Mouse (Mus musculus): ENCODE measurements at regions not wholly inside any gene's neighbourhood (a gene's known extent, or its start where the extent isn't known, plus 50 kb on each side); places are given as distances from the start of the nearest gene placed in this dataset.
"Not testable (repeated sequence)": the region's sequence is repeated elsewhere in the genome, so short reads cannot be mapped to it uniquely, and the experiment has no call there.

DNA sequence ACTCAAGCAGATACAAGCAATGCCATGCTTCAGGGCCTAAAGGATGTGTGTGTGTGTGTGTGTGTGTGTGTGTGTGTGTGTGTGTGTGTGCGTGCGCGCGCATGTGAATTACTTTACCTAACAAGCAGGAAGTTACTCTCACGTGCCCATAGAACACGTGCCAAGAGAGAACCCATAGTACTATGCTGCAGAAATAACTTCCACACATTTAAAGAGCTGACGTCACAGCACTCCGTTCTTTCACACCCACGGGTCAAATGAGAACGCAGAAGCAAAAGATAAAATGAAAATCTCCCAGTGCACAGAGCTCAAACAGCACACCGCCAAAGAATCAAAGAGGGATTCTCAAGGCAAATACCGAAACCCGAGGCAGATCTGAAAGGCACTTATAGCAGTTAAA, 195.9 kb downstream of the Unc5cl start:
- DNase-seq (ENCODE audit: low spot score in 2 of 2), result no peak

DNA sequence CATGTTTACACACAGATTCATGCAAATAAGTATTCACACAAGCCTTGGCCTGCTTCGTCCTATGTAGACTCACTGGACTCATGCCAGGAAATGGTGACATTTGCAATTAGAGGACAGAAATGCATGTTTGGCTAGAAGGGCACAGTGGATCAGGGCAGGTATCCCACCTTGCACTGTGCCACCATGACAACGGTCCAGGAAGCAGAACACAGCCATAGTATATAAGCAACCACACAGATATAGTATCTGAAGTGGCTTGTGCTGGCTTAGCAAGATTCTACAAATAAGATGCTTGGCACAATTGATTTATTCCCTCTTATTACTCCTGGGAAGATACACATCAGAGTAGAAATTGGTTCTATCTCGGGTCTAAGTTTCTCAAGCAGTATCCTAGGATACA, 218.0 kb downstream of the Unc5cl start:
- DNase-seq (ENCODE audit: low spot score in 2 of 2), result no peak

GRCm38 (mm10) chr17:48678216-48678832, 223.6 kb downstream of the Unc5cl start:
- no peak for DNase-seq (ENCODE audit: low spot score in 2 of 2)

- no peak for DNase-seq (ENCODE audit: low spot score in 2 of 2)
These were observed 225.6 kb downstream of the Unc5cl start for GRCm38 (mm10) chr17:48680331-48680730.

DNA sequence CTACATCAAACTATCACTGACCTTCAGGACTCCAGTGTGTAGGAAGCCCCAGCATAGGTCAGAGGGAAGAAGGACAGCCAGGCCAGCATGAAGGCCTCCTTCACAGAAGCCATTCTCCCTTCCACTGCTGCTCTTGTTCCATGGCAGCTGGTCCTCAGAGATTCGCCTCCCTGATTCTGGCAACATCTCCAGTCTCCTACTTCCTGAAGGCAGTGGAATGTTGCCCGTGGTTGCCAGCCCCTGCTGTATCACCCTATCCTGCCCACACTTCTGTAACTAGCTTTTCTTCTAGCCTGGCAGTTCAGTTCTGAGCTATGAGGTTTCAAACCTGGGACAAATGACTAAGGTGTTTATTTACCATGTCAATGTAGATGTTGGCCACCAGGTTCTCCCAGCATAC, 234.2 kb downstream of the Unc5cl start:
- peak; percentile 25 to 36 for DNase-seq (ENCODE audit: low spot score in 2 of 2)

GRCm38 (mm10) chr17:48698456-48698855, 233.7 kb upstream of the Lrfn2 start:
- no peak for DNase-seq (ENCODE audit: low spot score in 2 of 2)

GRCm38 (mm10) chr17:48700591-48700990, 231.6 kb upstream of the Lrfn2 start:
- no peak for DNase-seq (ENCODE audit: low spot score in 2 of 2)

DNA sequence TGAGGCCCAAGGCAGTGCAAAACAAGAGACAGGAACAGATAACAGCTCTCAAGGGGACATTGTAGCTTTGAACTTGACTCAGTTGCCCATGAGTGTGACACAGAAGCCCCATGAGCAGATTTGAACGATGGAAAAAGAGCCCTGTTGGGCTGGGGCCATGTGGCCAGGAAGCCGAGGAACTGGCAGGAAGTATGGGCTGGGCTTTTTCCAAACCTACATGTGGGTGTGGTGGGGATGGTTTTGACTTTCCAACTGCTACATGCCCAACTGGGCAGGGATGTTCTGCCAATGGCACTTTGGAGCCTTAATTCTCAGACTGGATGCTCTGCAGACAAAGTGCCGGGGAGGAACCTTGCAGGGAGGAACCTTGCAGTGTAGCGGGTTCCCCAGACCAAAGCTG, 211.7 kb upstream of the Lrfn2 start:
- DNase-seq (ENCODE audit: low spot score in 2 of 2), result no peak

DNA sequence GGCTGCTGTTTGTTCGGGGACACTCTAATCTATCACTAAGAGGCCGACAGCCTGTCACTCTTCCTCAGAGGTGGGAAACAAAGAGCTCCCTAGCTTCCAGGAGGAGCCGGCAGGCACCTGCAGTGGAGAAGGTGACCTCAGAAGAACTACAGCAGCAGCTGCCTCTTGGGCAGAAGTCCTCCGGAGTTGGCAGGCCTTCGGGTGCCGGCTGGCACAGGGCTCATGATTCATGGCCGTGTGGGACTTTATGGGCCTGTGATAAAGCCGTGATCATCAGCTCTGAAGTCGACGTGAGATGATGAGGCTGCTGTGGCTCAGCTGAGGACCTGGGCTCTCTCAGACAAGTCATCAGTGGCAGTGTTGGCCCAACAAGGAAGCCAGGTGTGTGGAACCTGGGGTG, 208.9 kb upstream of the Lrfn2 start:
- DNase-seq (ENCODE audit: low spot score in 2 of 2), result peak; percentile 8 to 19

DNA sequence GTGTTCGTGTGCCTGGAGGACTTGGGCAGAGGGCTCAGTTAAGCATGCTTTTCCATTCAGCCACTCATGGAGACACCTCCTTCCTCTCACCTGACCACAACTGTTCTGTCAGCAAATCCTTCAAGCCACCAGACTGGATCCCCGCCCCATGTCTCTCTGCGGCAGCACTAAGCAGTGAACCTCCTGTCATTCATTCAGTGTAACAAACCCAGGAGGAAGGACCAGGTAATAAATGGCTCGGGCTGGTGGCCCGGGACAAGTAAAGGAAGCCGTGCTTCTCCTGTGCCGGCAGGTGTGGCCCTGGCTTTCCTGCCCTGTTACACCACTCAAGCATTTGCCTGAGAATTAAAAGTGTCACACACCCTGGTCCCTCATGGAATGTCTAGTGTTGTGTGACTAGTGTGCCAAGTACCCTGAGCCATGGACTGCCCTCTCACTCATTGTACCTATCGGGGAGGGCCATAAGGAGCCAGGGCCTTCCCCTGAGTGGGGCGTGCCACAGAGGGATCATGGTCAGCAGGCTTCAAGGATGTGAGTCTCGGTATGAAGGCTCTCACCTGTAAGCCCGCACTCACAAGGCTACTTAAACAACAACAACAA, 207.6 kb upstream of the Lrfn2 start:
- DNase-seq (ENCODE audit: low spot score in 2 of 2), result no peak

DNA sequence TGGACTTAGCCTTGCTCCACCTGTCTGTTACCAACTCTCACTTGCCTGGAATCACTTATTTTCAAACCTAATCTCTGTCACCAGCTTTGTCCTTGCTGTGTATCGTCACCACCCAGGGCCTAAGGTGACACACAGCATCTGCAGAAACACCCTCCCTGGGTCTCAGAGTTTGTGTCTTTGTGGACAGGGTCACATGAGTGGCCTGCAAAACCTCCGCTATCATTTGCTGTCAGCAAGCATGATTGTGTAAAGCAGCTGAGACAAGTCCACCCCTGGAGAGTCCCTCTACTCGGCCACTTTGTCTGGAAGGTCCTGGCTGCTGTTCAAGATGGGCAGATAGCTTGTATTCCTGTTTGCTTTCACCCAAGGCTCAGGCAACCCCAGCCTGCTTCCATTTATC, 205.7 kb upstream of the Lrfn2 start:
- no peak for DNase-seq (ENCODE audit: low spot score in 2 of 2)

- no peak for DNase-seq (ENCODE audit: low spot score in 2 of 2)
These were observed 198.4 kb upstream of the Lrfn2 start for GRCm38 (mm10) chr17:48733801-48734200.

DNA sequence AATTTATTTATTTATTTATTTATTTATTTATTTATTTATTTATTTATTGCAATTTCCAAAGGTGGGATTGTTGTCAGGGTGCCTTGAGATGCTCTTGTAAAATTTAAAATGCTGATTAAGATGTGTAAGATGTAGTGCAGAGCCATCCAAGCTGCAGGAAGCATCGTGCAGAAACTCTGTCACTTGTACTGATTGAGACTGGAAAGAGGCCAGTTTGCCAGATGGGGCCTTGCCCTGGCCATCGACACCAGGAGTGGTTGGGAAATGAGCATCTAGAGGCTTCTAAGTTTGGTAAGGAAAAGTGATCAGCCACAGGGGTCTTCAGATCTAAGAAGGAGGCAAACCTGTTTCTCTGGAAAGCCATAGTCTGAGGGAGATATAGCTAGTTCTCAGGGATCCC, 195.0 kb upstream of the Lrfn2 start:
- not testable (repeated sequence) for DNase-seq (ENCODE audit: low spot score in 2 of 2)

DNA sequence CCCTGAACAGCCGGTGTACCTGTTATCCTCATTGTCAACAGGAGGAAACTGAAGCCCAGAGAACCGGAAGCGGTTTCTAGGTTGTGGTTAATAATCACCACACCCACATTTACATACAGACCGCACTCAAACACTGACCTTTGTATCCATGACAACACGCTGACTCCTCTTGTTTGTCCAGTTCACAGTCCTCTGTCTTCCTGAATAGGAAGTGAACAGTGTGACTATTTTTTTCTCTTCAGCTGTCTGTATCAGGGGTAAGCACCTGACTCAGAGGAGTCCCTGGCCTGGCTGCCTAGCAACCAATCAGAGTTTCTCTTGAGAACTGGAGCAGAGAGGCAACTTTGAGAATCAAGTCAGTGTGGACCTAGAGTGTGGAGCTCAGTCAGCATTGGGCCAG, 193.5 kb upstream of the Lrfn2 start:
- DNase-seq (ENCODE audit: low spot score in 2 of 2), result no peak

- no peak for DNase-seq (ENCODE audit: low spot score in 2 of 2)
These were observed 189.3 kb upstream of the Lrfn2 start for GRCm38 (mm10) chr17:48742769-48743405.

GRCm38 (mm10) chr17:48770099-48770498, 162.1 kb upstream of the Lrfn2 start:
- DNase-seq (ENCODE audit: low spot score in 2 of 2), result no peak

- DNase-seq (ENCODE audit: low spot score in 2 of 2), result peak; percentile 26 to 48
These were observed 160.4 kb upstream of the Lrfn2 start for GRCm38 (mm10) chr17:48771721-48772320.

GRCm38 (mm10) chr17:48774172-48774890, 157.8 kb upstream of the Lrfn2 start:
- DNase-seq (ENCODE audit: low spot score in 2 of 2), result no peak

DNA sequence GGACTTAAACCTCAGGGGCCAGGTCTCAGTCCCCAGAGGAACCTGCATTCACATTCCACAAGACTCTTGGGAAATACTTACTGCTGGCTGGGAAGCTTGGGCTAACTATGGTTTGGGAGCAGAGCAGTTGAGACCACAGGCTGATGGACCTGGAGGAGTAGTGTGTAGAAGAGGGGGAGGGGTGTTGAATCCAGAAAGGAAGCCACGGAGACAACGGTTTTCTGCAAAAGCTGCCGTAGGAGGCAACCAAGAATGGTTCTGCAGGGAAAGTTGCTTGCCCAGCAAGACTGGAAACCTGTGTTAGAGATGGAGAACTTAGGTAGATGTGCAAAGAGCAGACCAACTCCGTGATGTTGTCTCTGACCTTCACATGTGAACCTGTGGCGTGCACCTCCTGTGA, 156.7 kb upstream of the Lrfn2 start:
- peak in 1 of 2 experiments; percentile 52 for DNase-seq (ENCODE audit: low spot score in 2 of 2)

DNA sequence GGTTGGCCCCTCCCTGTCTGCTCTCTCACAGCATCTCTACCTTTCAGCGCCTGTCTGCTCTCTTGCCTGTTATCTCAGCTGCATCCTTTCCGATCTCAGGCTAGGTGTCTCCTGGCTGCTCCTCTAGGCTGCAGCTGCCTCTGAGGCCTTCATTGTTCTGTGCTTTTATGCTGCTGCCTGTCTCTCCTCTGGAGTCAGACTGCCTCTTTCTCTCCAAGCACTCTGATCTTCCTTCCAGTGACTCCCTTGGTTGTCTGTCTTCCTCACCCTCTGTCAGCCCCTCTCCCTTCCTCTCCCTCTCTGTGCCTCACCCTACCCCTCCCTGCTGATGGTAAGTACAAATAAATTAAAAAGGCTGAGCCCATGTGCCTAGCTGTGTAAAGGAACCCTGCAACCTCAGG, 155.7 kb upstream of the Lrfn2 start:
- no peak for DNase-seq (ENCODE audit: low spot score in 2 of 2)

- DNase-seq (ENCODE audit: low spot score in 2 of 2), result no peak
These were observed 152.0 kb upstream of the Lrfn2 start for GRCm38 (mm10) chr17:48780217-48780616.

- no peak for DNase-seq (ENCODE audit: low spot score in 2 of 2)
These were observed 147.8 kb upstream of the Lrfn2 start for GRCm38 (mm10) chr17:48784417-48784816.
